Mouse (Mus musculus) embryo, embryonic 10.5 days (tissue): ENCODE measurements at regions not wholly inside any gene's neighbourhood (a gene's known extent, or its start where the extent isn't known, plus 50 kb on each side); places are given as distances from the start of the nearest gene placed in this dataset.

Source experiments
- DNase-seq: peaks from one replicate; pipeline ENCODE4 v3.0.0-alpha.2; 2015; ENCODE audit warnings: low spot score

DNA sequence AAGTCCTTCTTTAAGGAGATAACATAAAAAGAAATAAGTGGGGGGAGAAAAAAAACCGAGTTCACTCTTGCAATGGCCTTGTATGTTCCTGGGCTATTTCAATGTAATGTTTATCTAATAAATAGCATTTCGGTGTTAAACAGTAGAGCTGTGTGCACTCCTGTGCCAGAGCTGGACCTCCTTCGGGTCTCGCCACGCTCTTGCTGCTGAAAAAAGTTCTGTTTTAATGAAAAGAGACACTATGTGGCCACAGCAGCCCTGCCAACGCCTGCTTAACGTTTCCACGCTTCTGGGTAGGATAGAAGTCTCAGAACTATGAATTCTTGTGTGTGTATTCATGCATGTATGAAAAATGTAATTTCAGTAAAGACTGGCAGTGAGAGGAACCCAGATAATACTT, 50.3 kb upstream of the Prickle1 start:
- no peak for DNase-seq
